Mouse (Mus musculus): Measurements from ENCODE around the gene Ephb1.

DNA sequence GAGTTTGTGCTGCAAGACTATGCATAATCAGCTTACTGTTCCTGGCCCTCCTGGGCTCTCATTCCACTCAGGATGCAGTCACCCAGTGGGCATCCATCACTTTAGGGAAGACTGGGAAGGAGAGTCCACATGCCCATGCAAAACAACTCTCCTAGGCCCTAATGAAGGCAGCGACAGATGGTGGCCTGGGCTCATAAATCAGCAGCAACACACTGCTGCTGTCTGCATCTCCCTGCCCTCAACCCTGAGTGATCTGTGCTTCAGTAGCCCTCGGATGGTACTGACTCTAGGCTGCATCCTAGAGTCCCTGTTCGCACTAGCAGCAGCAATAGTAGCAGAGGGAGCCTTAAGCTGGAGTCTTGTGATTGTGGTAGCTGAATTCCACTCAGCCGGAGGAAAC is 114.3 kb downstream of the Ephb1 start:
- no peak for TF ChIP-seq CTCF (IDR thresholded peaks at IDR 0.05; ENCODE audit: borderline replicate concordance, insufficient read depth, low read depth, low read length)
- TF ChIP-seq POLR2A (IDR thresholded peaks at IDR 0.05; ENCODE audit: borderline replicate concordance, insufficient read depth, low read length): no peak

Data from cerebellum, adult 2 months (tissue).